Mouse (Mus musculus): ENCODE measurements around the gene Ldhal6b.

DNA sequence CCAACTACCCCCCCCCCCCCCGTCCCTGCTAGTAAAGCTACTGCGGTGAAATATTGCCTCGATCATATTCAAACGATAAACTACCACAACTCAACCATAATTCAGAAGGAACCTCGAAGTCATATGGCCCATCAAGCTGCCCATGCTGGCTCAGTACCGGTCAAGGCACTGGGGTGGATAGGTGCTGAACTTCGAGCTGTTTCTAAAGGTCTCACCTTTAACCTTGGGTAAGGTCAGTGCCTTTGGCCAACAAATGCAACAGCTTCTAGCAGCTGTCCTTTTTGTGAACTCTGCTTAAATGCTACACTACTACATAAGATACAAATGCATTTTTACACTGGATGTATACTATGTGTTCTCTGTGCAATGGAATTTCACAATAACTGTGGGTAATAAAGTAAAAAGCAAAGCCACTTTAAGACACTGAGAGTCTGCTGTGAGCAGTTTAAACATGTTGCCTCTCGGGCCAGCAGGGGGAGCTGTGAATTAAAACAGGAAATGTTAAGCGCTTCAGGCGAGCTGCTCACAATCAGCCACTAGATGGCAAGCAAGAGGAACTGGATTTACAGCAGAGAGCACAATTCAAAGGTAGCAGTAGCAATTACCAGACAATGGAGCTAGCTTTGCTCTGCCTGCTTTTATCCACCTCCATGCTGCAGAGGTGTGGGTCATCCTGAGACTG, 10.7 kb upstream of the Ldhal6b start:
- TF ChIP-seq CTCF (IDR thresholded peaks at IDR 0.05; ENCODE audit: borderline replicate concordance, extremely low read depth, insufficient read depth, insufficient read length) (peak; percentile 100), POLR2A (IDR thresholded peaks at IDR 0.05; ENCODE audit: borderline replicate concordance, extremely low read depth, insufficient read depth, insufficient read length, poor library complexity, severe bottlenecking) (no peak)

Data from brain, embryonic 14.5 days (tissue).